ENCODE assay signal across 25 mouse cellular contexts in the genomic region with DNA sequence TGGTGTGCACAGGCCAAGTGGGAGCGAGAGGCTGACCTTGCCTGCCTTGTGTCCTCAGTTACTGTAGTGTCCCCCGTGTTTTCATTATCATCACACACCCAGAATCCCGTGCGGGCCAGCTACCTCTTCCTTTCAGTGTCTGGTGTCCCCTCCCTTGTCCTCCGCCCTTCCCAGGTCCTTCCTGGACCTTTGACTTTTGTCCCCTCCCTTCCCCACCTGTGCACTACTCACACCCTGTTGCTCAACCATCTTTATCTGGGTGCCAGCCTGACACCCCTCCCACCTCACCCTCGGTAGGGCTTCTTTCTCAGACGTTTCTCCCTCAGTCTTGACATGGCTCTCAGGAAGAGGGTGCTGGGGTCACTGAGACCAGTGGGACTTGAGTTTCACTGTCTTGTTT.
"Had no signal": no experiment of that assay in that cellular context is flagged by ENCODE, and none has a peak within 500 bp of the region (broad histone marks: within the 10 kb centered on the region; RNA-seq: fewer than 3 reads in every experiment).

No protein-coding gene starts in this region.

- H3K27ac ChIP-seq: kidney, embryonic 15.5 days; limb, embryonic 10.5 days; limb, embryonic 13.5 days; liver, embryonic 14.5 days; macrophage; midbrain, embryonic 12.5 days; midbrain, embryonic 15.5 days; neural tube, embryonic 12.5 days; neural tube, embryonic 15.5 days; stomach, embryonic 15.5 days had no signal

- H3K9me3 ChIP-seq: kidney, embryonic 15.5 days; limb, embryonic 10.5 days; limb, embryonic 13.5 days; midbrain, embryonic 12.5 days; midbrain, embryonic 15.5 days; neural tube, embryonic 12.5 days; neural tube, embryonic 15.5 days; stomach, embryonic 15.5 days had no signal

- H3K4me3 ChIP-seq: kidney, embryonic 15.5 days; limb, embryonic 10.5 days; limb, embryonic 13.5 days; midbrain, embryonic 12.5 days; midbrain, embryonic 15.5 days; neural tube, embryonic 12.5 days; stomach, embryonic 15.5 days had no signal

- ATAC-seq: liver, postnatal 0 days; lung, postnatal 0 days; midbrain, embryonic 15.5 days had no signal

- H3K4me2 ChIP-seq: kidney, embryonic 15.5 days; limb, embryonic 13.5 days; lung, embryonic 14.5 days; midbrain, embryonic 15.5 days; neural tube, embryonic 12.5 days; neural tube, embryonic 15.5 days; stomach, embryonic 15.5 days had no signal

- H3K27me3 ChIP-seq: kidney, embryonic 15.5 days; limb, embryonic 13.5 days; midbrain, embryonic 15.5 days; neural tube, embryonic 12.5 days; neural tube, embryonic 15.5 days; stomach, embryonic 15.5 days had no signal

- DNase-seq: kidney, adult 11 months; kidney, adult 8-10 months; kidney, postnatal 10 days; kidney, postnatal 36 days; layer of hippocampus, adult 9-11 months; liver; liver, postnatal 0 days; lung, embryonic 14.5 days; right cerebral cortex, adult 18-20 months; right cerebral cortex, postnatal 14 days; right cerebral cortex, postnatal 4 days; spleen, adult 18-20 months; thymus, adult 2 months; thymus, postnatal 14 days had no signal

- H3K9ac ChIP-seq: kidney, embryonic 15.5 days; limb, embryonic 13.5 days; liver, embryonic 14.5 days; liver, postnatal 0 days; lung, embryonic 14.5 days; midbrain, embryonic 12.5 days; midbrain, embryonic 15.5 days; neural tube, embryonic 12.5 days; neural tube, embryonic 15.5 days; stomach, embryonic 15.5 days had no signal
